In the genomic region with DNA sequence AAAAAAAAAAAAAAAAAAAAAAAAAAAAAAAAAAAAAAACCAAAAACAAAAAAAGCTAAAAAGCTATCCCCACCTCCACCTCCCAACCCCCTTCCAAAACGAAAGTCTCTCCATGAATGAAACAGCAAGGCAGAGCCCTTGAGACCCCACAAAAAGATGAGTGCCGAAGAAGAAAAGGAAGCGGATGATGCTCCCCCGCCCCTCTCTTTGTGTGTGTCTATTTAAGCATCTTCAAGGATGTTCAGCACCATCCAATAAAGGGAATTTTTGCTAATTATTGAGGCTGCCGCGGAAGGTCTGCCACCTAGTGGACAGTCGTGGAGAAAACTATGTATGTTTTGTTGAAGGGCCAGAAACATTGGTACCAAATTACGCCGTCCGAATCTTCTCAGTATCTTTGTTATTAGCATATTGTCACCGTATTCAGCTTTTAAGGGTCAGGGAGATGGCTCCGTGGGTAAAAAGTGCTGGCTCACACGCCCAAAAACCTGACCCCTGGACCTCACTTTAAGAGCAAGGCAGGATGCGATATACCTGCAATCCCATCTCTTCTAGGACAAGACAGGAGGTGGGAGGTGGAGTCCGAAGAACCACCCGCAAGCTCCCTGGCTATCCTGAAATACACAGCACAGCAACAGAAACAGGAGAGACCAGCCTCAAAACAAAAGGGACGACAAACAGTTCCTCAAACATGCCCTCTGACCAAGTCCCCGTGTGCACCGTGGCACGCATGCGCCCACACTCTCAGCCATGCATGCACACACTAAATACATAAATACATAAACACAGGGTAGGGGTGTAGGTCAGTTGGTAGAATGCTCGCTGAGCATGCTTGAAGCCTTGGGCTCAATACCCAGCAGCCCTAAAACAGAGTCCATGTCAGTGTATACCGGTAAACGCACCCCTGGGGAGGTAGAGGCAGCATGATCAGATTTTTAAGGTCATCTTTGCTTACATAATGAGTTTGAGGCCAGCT, we compare ENCODE assay signal across 8 mouse cellular contexts. TPM values are rescaled to one million over a fixed set of nuclear protein-coding genes. Genes with fewer than 3 reads are reported as not detected.
DNase-seq lines count a peak whose midpoint lies in the region.

No protein-coding gene starts in this region.

- DNase-seq in NIH3T3 (ENCODE audit: low read depth), result peak; percentile 83
- DNase-seq in c-Kit-positive CD71-negative TER-119-negative erythroid progenitor cells, embryonic 14.5 days (ENCODE audit: low read depth), result peak; percentile 58
- DNase-seq in forebrain, embryonic 10.5 days (ENCODE audit: extremely low spot score, low spot score), result peak; percentile 65
- DNase-seq in hindbrain, embryonic 10.5 days (ENCODE audit: low spot score), result peak; percentile 66
- peak; percentile 68 to 71 for DNase-seq in layer of hippocampus, postnatal 14 days (ENCODE audit: low spot score in 2 of 2)
- peak; percentile 71 for DNase-seq in lung, postnatal 10 days
- peak; percentile 49 for DNase-seq in ovary, postnatal 36 days (ENCODE audit: low spot score)
- peak; percentile 34 for DNase-seq in yolk sac, embryonic 10.5 days (ENCODE audit: low spot score)

- H3K4me3 ChIP-seq in forebrain, embryonic 10.5 days, result peak overlapping the region; percentile 24
- peak overlapping the region; percentile 36 for H3K4me3 ChIP-seq in hindbrain, embryonic 10.5 days

- H3K4me1 ChIP-seq in forebrain, embryonic 10.5 days, result 0 out of 2 replicates have a peak, but pooled peaks cover 6% of the 10 kb centered on the region
- H3K4me1 ChIP-seq in hindbrain, embryonic 10.5 days (replicated peaks), result no peaks in the 10 kb centered on the region; the same call in 1 of the 2 replicates

- no peaks in the 10 kb centered on the region for H3K27me3 ChIP-seq in forebrain, embryonic 10.5 days (ENCODE audit: poor library complexity, severe bottlenecking)
- no peaks in the 10 kb centered on the region for H3K27me3 ChIP-seq in hindbrain, embryonic 10.5 days (ENCODE audit: insufficient read depth, poor library complexity, severe bottlenecking)

- H3K9me3 ChIP-seq in forebrain, embryonic 10.5 days, result no peaks in the 10 kb centered on the region
- no peaks in the 10 kb centered on the region for H3K9me3 ChIP-seq in hindbrain, embryonic 10.5 days

- no peaks in the 10 kb centered on the region for H3K36me3 ChIP-seq in forebrain, embryonic 10.5 days (replicated peaks)
- no peaks in the 10 kb centered on the region for H3K36me3 ChIP-seq in hindbrain, embryonic 10.5 days

- H3K27ac ChIP-seq in forebrain, embryonic 10.5 days, result no peak overlapping the region
- no peak overlapping the region for H3K27ac ChIP-seq in hindbrain, embryonic 10.5 days

- 54% methylated on average over 24 of the region's 24 CpGs for WGBS in forebrain, embryonic 10.5 days
- 47% methylated on average over 24 of the region's 24 CpGs for WGBS in hindbrain, embryonic 10.5 days

RNA-seq across cellular contexts. Expression of a gene that starts 55.6 kb away (rescaled TPM):
- polyA plus RNA-seq in forebrain, embryonic 10.5 days (2016; fragmentation: Nextera tagmentation; extraction: Ambion mirVana), result 7.3 and 8.2 TPM in 2 replicates
- 9.2 and 9.4 TPM in 2 replicates for polyA plus RNA-seq in hindbrain, embryonic 10.5 days (2016; fragmentation: Nextera tagmentation; extraction: Ambion mirVana)
- total RNA-seq in layer of hippocampus, postnatal 14 days (2021), result 10 to 100 TPM; 55.7 to 59.3 TPM
